Mouse (Mus musculus) midbrain, embryonic 15.5 days (tissue): ENCODE results near the gene Kat2a. TPM values are rescaled to one million over a fixed set of nuclear protein-coding genes. Genes with fewer than 3 reads are reported as not detected.

Experiments used
- ATAC-seq: fragments of 200-750 bp; cut with Nextera tagmentation; replicated peaks from 2 replicates; pipeline ENCODE4 v1.8.0; 2017; ENCODE audit warnings: moderate TSS enrichment
- H3K27ac ChIP-seq: fragments of 300-500 bp; sonication (generic); 2 replicates; pipeline ENCODE4 v1.5.1; 2015; ENCODE audit warnings: mild to moderate bottlenecking, inconsistent platforms
- H3K27me3 ChIP-seq: fragments of 300-500 bp; sonication (generic); replicated peaks from 2 replicates; pipeline ENCODE4 v1.6.1; 2015; ENCODE audit warnings: inconsistent platforms
- H3K36me3 ChIP-seq: fragments of 300-500 bp; sonication (generic); replicated peaks from 2 replicates; pipeline ENCODE4 v1.6.1; 2015; ENCODE audit warnings: inconsistent platforms
- H3K4me1 ChIP-seq: fragments of 300-500 bp; sonication (generic); 2 replicates; pipeline ENCODE4 v1.6.1; 2015; ENCODE audit warnings: inconsistent platforms
- H3K4me2 ChIP-seq: fragments of 300-500 bp; sonication (generic); 2 replicates; pipeline ENCODE4 v1.6.1; 2015; ENCODE audit warnings: inconsistent platforms, mild to moderate bottlenecking, moderate library complexity
- H3K4me3 ChIP-seq: fragments of 300-500 bp; sonication (generic); 2 replicates; pipeline ENCODE4 v1.5.1; 2015; ENCODE audit warnings: mild to moderate bottlenecking, inconsistent platforms
- H3K9ac ChIP-seq: fragments of 300-500 bp; sonication (generic); 2 replicates; pipeline ENCODE4 v1.6.1; 2015; ENCODE audit warnings: mild to moderate bottlenecking, inconsistent platforms
- H3K9me3 ChIP-seq: fragments of 300-500 bp; sonication (generic); 2 replicates; pipeline ENCODE4 v1.6.1; 2016; ENCODE audit warnings: inconsistent platforms
- WGBS: fragments of 180-500 bp; shearing (Covaris S2); methylation state at CpG from one replicate; pipeline ENCODE4 v1.1.7; 2015; ENCODE audit warnings: mixed read lengths; 5-methylcytosine and 5-hydroxymethylcytosine counted together
- polyA plus RNA-seq: library from polyadenylated mRNA; unstranded; fragments of >200 nt; fragmentation: Nextera tagmentation; extraction: Ambion mirVana; gene quantifications from 2 replicates; pipeline ENCODE4 v1.2.1, GENCODE M21; 2015

Kat2a gene
- polyA plus RNA-seq, 1 experiment from 2014 or later = 67.2 TPM

GRCm38 (mm10) chr11:100703366-100703765, 8.9 kb downstream of the Kat2a start:
- H3K27me3 ChIP-seq = no peaks in the 10 kb centered on the region; the same call in 1 of the 2 replicates
- H3K4me2 ChIP-seq = no peak overlapping the region
- H3K36me3 ChIP-seq = peaks cover 26% of the 10 kb centered on the region
- ATAC-seq = 0 out of 2 replicates have a peak, but pooled peaks have one; percentile 29
- H3K27ac ChIP-seq = no peak overlapping the region
- no peak overlapping the region for H3K4me3 ChIP-seq
- no peaks in the 10 kb centered on the region for H3K9me3 ChIP-seq
- H3K4me1 ChIP-seq = peaks cover 4% of the 10 kb centered on the region; the same call in 1 of the 2 replicates
- H3K9ac ChIP-seq = no peak overlapping the region
- 77% methylated on average over 11 of the region's 11 CpGs for WGBS

- H3K9me3 ChIP-seq = no peaks in the 10 kb centered on the region
- H3K36me3 ChIP-seq = peaks cover 21% of the 10 kb centered on the region
- 0 out of 2 replicates have a peak, but pooled peaks have one; percentile 15 for ATAC-seq
- no peak overlapping the region for H3K4me2 ChIP-seq
- 46% methylated on average over 7 of the region's 7 CpGs for WGBS
- H3K27me3 ChIP-seq = no peaks in the 10 kb centered on the region; the same call in 1 of the 2 replicates
- H3K4me1 ChIP-seq = peaks cover 4% of the 10 kb centered on the region; the same call in 1 of the 2 replicates
- H3K4me3 ChIP-seq = no peak overlapping the region
- H3K9ac ChIP-seq = no peak overlapping the region
- H3K27ac ChIP-seq = no peak overlapping the region
Observed at GRCm38 (mm10) chr11:100702906-100703305, 9.4 kb downstream of the Kat2a start.

GRCm38 (mm10) chr11:100702081-100702851, 10.0 kb downstream of the Kat2a start:
- Histone ChIP-seq H3K36me3 (peaks cover 17% of the 10 kb centered on the region), H3K4me3 (no peak overlapping the region), H3K9ac (no peak overlapping the region), H3K9me3 (no peaks in the 10 kb centered on the region), H3K27me3 (no peaks in the 10 kb centered on the region; the same call in 1 of the 2 replicates), H3K4me2 (no peak overlapping the region), H3K27ac (no peak overlapping the region), H3K4me1 (peaks cover 4% of the 10 kb centered on the region; the same call in 1 of the 2 replicates)
- no peak for ATAC-seq
- 41% methylated on average over 19 of the region's 19 CpGs for WGBS

- Histone ChIP-seq H3K27ac (no peak overlapping the region), H3K9ac (no peak overlapping the region; the same call in 1 of the 2 replicates), H3K9me3 (no peaks in the 10 kb centered on the region), H3K4me3 (no peak overlapping the region), H3K36me3 (peaks cover 8% of the 10 kb centered on the region), H3K27me3 (no peaks in the 10 kb centered on the region; the same call in 1 of the 2 replicates), H3K4me2 (peak overlapping the region; percentile 21; the same call in 1 of the 2 replicates), H3K4me1 (peaks cover 4% of the 10 kb centered on the region; the same call in 1 of the 2 replicates)
- WGBS = 7% methylated on average over 14 of the region's 14 CpGs
- ATAC-seq = no peak
Observed at GRCm38 (mm10) chr11:100701301-100701700, 11.0 kb downstream of the Kat2a start.

- 0 out of 2 replicates have a peak overlapping the region, but pooled peaks have one; percentile 21 for H3K4me2 ChIP-seq
- H3K4me3 ChIP-seq = no peak overlapping the region
- no peak overlapping the region for H3K27ac ChIP-seq
- whole genome bisulfite sequencing = 80% methylated on average over 3 of the region's 3 CpGs
- no peaks in the 10 kb centered on the region; the same call in 1 of the 2 replicates for H3K27me3 ChIP-seq
- no peak overlapping the region for H3K9ac ChIP-seq
- no peaks in the 10 kb centered on the region for H3K9me3 ChIP-seq
- ATAC-seq = no peak
- peaks cover 4% of the 10 kb centered on the region; the same call in 1 of the 2 replicates for H3K4me1 ChIP-seq
- H3K36me3 ChIP-seq = peaks cover 2% of the 10 kb centered on the region; the same call in 1 of the 2 replicates
Observed at GRCm38 (mm10) chr11:100700710-100701109, 11.6 kb downstream of the Kat2a start.

- H3K36me3 ChIP-seq = no peaks in the 10 kb centered on the region
Observed at GRCm38 (mm10) chr11:100697921-100698320, 14.3 kb downstream of the Kat2a start.

GRCm38 (mm10) chr11:100694926-100695325, 17.3 kb downstream of the Kat2a start:
- no peak overlapping the region for H3K27ac ChIP-seq
- H3K9ac ChIP-seq = no peak overlapping the region
- no peak for ATAC-seq
- H3K4me2 ChIP-seq = no peak overlapping the region
- H3K36me3 ChIP-seq = no peaks in the 10 kb centered on the region
- H3K4me1 ChIP-seq = peaks cover 9% of the 10 kb centered on the region
- H3K27me3 ChIP-seq = peaks cover 26% of the 10 kb centered on the region
- WGBS = 37% methylated on average over 5 of the region's 5 CpGs
- H3K9me3 ChIP-seq = no peaks in the 10 kb centered on the region
- no peak overlapping the region for H3K4me3 ChIP-seq

More at GRCm38 (mm10) chr11:100697921-100698320, 14.3 kb downstream of the Kat2a start:
- ATAC-seq = no peak
- H3K27ac ChIP-seq = no peak overlapping the region
- 75% methylated on average over 7 of the region's 7 CpGs for WGBS
- no peaks in the 10 kb centered on the region for H3K9me3 ChIP-seq
- no peak overlapping the region for H3K4me3 ChIP-seq
- no peak overlapping the region for H3K9ac ChIP-seq
- H3K4me2 ChIP-seq = no peak overlapping the region
- peaks cover 3% of the 10 kb centered on the region for H3K27me3 ChIP-seq
- H3K4me1 ChIP-seq = peaks cover 4% of the 10 kb centered on the region; the same call in 1 of the 2 replicates

GRCm38 (mm10) chr11:100693154-100693553, 19.1 kb downstream of the Kat2a start:
- no peak for ATAC-seq
- H3K4me2 ChIP-seq = no peak overlapping the region
- H3K9me3 ChIP-seq = no peaks in the 10 kb centered on the region
- H3K27ac ChIP-seq = no peak overlapping the region
- no peak overlapping the region for H3K9ac ChIP-seq
- no peak overlapping the region for H3K4me3 ChIP-seq
- peaks cover 9% of the 10 kb centered on the region for H3K4me1 ChIP-seq
- H3K36me3 ChIP-seq = no peaks in the 10 kb centered on the region
- WGBS = 22% methylated on average over 5 of the region's 5 CpGs
- peaks cover 26% of the 10 kb centered on the region for H3K27me3 ChIP-seq

GRCm38 (mm10) chr11:100692164-100692616, 20.1 kb downstream of the Kat2a start, which contains the start of gene Zfp385c:
Gene Zfp385c, minus strand, starts transcription at chr11:100692455.
- H3K27ac ChIP-seq = no peak within 1 kb of the TSS
- peak within 1 kb of the TSS; percentile 17 for H3K4me3 ChIP-seq
- H3K27me3 ChIP-seq = peaks cover 26% of the 10 kb centered on the region
- peaks cover 9% of the 10 kb centered on the region for H3K4me1 ChIP-seq
- no peaks in the 10 kb centered on the region for H3K9me3 ChIP-seq
- H3K9ac ChIP-seq = no peak within 1 kb of the TSS
- no peak for ATAC-seq
- no peaks in the 10 kb centered on the region for H3K36me3 ChIP-seq
- WGBS = 1% methylated on average over 23 of the region's 23 CpGs
- peak within 1 kb of the TSS; percentile 46 for H3K4me2 ChIP-seq

- WGBS = 85% methylated on average over 7 of the region's 7 CpGs
- Histone ChIP-seq H3K27me3 (peaks cover 26% of the 10 kb centered on the region), H3K4me3 (no peak overlapping the region), H3K4me2 (no peak overlapping the region), H3K9me3 (no peaks in the 10 kb centered on the region), H3K27ac (no peak overlapping the region), H3K36me3 (no peaks in the 10 kb centered on the region), H3K4me1 (peaks cover 9% of the 10 kb centered on the region), H3K9ac (no peak overlapping the region)
- ATAC-seq = no peak
Observed at GRCm38 (mm10) chr11:100690389-100690788, 21.9 kb downstream of the Kat2a start.

GRCm38 (mm10) chr11:100688443-100688842, 23.8 kb downstream of the Kat2a start:
- ATAC-seq = no peak

GRCm38 (mm10) chr11:100687265-100687664, 25.0 kb downstream of the Kat2a start:
- ATAC-seq = no peak
- peaks cover 4% of the 10 kb centered on the region for H3K4me1 ChIP-seq
- no peak overlapping the region for H3K27ac ChIP-seq
- no peak overlapping the region for H3K4me2 ChIP-seq
- no peak overlapping the region for H3K9ac ChIP-seq
- H3K4me3 ChIP-seq = no peak overlapping the region
- H3K27me3 ChIP-seq = peaks cover 17% of the 10 kb centered on the region
- no peaks in the 10 kb centered on the region for H3K36me3 ChIP-seq
- H3K9me3 ChIP-seq = no peaks in the 10 kb centered on the region
- WGBS = 79% methylated on average over 7 of the region's 7 CpGs

More at GRCm38 (mm10) chr11:100688443-100688842, 23.8 kb downstream of the Kat2a start:
- no peak overlapping the region for H3K4me3 ChIP-seq
- H3K4me1 ChIP-seq = peaks cover 9% of the 10 kb centered on the region
- H3K9ac ChIP-seq = no peak overlapping the region
- peaks cover 26% of the 10 kb centered on the region for H3K27me3 ChIP-seq
- 80% methylated on average over 4 of the region's 4 CpGs for WGBS
- no peaks in the 10 kb centered on the region for H3K9me3 ChIP-seq
- H3K36me3 ChIP-seq = no peaks in the 10 kb centered on the region
- no peak overlapping the region for H3K27ac ChIP-seq
- no peak overlapping the region for H3K4me2 ChIP-seq
